Mouse (Mus musculus) gastrocnemius, postnatal 10 days (tissue): Measurements from ENCODE around the gene Ptpn9. TPM values are rescaled to one million over a fixed set of nuclear protein-coding genes. Genes with fewer than 3 reads are reported as not detected.

Experiments
- DNase-seq: peaks from one replicate; pipeline ENCODE4 v3.0.0; 2021; ENCODE audit warnings: mixed read lengths
- total RNA-seq, 2 experiments: library from RNA; stranded (reverse); gene quantifications; 2 replicates each; pipeline ENCODE4 v1.2.3; 2021

The Ptpn9 gene
- total RNA-seq, 2 experiments from 2014 or later = 11.3 to 12.6 TPM

DNA sequence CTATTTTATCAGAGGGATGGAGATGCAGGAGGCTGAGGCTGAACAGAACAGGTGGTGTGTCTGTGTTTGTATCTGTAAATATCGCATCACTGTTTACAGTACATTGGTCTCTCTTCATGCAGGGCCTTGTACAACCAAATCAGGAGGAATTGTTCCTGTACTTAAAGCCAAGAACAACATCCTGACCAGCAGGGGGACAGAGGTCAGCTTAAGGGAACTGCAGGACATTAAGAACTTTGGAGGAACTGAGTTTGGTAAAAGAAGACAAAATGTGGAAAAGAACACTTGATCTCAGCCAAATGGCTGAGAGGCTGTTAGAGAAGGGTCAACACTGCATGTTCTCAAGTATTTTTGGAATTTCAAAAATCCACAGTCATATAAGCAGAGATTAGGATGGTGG, 20.0 kb downstream of the Ptpn9 start:
- no peak for DNase-seq

DNA sequence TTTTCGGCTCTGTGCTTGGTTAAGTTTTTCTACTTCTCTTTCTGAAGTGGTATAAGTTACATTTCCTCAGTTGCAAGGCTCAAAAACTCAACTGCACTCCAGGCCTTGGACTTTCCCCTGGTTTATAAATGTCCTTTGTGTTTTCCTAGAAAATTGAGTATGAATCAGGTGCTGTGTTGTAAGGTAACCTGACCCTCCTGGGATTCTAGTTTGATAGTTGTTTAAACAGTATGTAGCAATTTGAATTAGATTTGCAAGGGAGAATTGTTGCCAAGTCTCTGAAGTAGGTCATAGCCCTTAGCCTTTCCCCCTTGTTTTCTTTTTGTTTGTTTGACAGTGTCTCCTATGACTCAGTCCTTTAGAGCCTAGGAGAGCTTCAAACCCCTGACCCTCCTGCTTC, 22.9 kb downstream of the Ptpn9 start:
- no peak for DNase-seq

DNA sequence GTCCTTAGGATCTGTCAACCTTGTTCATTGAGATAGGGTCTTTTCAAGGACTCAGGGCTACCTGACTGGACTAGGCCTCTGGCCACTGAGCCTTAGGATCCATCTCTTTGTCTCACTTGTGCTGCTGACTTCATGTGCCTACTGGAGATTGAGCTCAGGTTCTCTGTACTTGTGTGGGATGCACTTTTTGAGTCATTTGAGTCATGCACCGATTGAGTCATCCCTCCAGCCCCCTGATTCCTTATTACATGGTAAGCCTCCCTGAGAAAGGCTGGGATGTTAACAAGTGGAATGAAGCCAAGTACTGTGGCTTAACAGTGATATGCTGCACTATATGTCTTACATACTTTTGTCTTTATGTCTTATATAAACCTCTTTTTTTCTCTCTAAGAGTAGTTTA, 37.0 kb downstream of the Ptpn9 start:
- DNase-seq = no peak

DNA sequence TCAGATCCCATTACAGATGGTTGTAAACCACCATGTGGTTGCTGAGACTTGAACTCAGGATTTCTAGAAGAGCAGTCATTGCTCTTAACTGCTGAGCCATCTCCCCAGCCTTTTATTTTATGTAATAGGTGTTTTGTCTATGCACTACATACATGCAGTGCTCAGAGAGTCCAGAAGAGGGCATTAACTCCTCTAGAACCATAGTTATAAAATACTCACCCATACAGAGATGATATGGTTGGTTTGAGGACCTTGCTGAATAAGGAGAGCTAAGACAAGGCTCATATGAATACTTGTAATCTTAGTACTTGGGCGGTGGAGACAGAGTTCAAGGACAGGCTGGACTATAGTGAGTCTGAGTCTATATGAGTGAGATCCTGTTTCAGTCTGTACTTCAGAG, 61.5 kb downstream of the Ptpn9 start:
- DNase-seq = peak; percentile 13

DNA sequence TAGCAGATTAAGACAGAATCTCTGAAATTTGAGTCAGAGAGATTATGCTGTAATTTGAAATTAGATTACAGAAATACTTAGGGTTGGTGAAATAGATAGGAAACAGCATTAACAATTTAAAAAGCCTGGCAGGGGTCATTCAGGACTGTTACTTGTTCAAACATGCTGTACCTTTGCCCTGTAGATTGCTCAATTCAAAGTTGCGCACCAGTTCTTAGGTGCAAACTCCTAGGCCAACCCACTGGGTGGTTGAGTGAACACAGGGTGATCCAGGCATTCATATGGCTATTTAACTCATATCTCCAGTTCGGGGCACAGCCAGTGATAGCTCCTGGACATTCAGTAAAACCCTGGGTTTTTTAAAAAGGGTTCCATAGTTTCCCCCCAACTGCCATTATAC, 69.4 kb downstream of the Ptpn9 start:
- DNase-seq = no peak

DNA sequence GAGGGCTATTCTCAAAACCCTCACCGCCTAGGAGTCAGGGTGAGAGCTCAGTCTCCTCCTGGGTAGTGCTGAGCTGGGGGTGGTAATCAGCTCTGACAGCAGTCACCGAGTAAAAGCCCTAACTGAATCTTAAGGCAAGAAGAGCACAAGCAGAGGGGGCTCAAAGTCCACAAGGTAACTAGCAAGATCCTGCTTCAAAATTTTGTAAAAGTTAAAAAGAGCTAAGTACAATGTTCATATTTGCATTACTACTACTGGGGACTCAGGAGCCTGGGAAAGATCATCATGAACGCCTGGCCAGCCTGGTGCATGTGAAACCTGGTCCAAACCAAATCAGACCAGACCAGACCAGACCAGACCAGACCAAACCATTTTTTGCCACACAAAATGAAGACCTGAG, 73.5 kb downstream of the Ptpn9 start:
- DNase-seq = no peak

- no peak for DNase-seq
These were observed 75.5 kb downstream of the Ptpn9 start for GRCm38 (mm10) chr9:57070262-57070661.

GRCm38 (mm10) chr9:57070800-57071545, 76.2 kb downstream of the Ptpn9 start:
- DNase-seq = no peak

DNA sequence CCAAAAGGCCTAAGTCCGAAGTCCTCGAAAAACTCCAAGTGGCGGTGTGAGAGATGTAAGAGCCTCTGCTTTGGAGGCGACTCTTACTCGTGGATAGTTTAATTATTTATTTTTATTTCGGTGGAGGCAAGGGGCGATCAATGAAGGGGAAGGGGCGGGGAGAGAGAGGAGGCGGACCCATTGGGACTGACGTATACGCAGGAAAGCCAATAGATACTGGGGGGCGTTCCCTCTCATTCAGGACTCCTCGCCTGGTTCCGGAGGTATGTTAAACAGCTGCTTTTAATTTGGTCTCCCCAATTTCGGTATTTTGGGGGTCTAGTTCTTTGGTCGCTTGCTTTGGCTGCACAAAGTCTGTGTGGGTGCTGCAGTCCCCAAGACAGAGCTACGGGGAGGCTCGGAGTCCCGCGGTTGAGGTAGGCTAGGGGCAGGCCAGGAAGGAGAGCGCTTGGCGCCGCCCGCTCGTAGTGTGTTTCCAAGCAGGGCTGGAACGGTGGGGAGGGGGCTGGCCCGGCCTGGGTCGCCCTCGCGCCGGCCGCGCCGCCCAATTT, 77.2 kb downstream of the Ptpn9 start, which contains the start of gene Sin3a:
TSS of gene Sin3a (plus strand) at position 240 of the 551 bp plus-strand sequence.
- DNase-seq = peak; percentile 51

GRCm38 (mm10) chr9:57072526-57072988, 77.8 kb downstream of the Ptpn9 start:
- DNase-seq = no peak

DNA sequence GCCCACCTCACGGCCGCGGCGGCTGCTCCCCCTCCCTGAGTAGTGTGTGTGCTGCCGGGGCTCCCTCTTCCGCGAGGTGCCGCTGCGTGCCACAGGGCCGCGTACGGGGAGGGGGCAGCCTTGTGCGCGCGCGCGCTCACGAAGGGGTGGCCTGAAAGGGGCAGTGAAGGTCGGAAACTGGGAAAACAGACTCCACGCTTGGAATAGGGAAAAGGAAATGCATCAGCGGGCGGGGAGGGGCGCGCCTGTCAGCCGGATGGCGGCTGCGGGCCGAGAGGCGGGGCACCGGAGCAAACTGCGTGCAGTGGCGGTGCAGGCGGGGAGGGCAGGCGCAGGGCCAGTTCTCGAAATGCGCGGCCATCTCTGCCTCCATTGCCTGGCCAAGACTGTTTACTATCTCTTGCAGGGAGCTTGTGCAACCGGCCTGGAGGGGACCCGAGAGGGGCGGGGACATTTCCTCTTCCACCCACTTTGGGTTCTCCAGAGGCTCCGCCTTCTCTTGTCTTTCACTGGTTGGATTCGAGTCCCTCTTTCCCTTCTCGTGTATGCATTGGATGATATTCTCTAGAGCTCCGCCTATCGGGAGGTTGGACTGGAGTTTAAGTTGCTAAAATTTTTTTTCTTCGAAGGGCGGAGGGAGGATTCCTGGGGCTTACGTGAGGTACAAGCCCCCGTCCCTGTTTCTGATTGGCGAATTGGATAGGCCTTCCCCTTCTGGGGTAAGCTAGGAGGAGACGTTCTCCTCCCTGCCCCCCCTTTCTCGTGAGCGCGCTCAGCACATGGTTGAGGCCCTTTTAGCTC, 78.5 kb downstream of the Ptpn9 start:
- peak; percentile 88 for DNase-seq

- no peak for DNase-seq
These were observed 79.0 kb downstream of the Ptpn9 start for GRCm38 (mm10) chr9:57073790-57074094.

- DNase-seq = peak; percentile 48
These were observed 79.6 kb downstream of the Ptpn9 start for GRCm38 (mm10) chr9:57074171-57074821.

GRCm38 (mm10) chr9:57074822-57075603, 80.3 kb downstream of the Ptpn9 start:
- peak; percentile 58 for DNase-seq

GRCm38 (mm10) chr9:57075681-57076381, 81.1 kb downstream of the Ptpn9 start:
- peak; percentile 95 for DNase-seq

- DNase-seq = peak; percentile 87
These were observed 82.3 kb downstream of the Ptpn9 start for GRCm38 (mm10) chr9:57076701-57077660.

DNA sequence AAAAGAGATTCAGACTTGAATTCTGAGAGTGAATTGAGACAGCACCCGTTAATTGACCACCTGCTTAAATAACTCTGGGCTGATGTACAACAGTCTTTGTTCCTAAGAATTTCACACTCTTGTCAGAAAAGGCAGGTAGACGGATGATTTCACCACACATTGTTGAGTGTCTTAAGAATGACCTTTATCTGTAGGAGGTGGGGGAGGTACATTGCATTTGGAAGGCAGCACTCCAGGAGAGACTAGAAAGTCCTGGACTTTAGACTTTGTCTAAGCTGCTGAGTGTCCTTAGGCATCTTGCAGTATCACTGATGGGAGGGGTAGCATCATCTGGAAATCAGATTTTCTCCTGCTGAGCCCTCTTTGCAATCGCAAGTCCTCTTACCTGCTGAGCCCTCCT, 87.5 kb downstream of the Ptpn9 start:
- no peak for DNase-seq
